Mouse (Mus musculus): ENCODE results near the gene Zfp991. TPM values are rescaled to one million over a fixed set of nuclear protein-coding genes. Genes with fewer than 3 reads are reported as not detected.
"Not testable (repeated sequence)": the region's sequence is repeated elsewhere in the genome, so short reads cannot be mapped to it uniquely, and the experiment has no call there.

Zfp991 gene
- polyA plus RNA-seq, 1 experiment from 2014 or later, result 4.0 TPM

DNA sequence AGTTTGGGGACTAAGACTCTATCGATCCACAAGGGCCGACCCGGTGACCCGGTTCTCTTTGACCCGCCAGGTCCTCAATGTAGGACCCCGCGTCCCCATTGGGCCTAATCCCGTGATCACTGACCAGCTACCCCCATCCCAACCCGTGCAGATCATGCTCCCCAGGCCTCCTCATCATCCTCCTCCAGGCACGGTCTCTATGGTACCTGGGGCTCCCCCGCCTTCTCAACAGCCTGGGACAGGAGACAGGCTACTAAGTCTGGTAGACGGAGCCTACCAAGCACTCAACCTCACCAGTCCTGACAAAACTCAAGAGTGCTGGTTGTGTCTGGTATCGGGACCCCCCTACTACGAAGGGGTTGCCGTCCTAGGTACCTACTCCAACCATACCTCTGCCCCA is 93.8 kb downstream of the Zfp991 start:
- not testable (repeated sequence) for H3K36me3 ChIP-seq; ATAC-seq (ENCODE audit: borderline replicate concordance, extremely low read depth, low FRiP score, low TSS enrichment); H3K27ac ChIP-seq; H3K4me2 ChIP-seq; H3K9ac ChIP-seq; H3K4me1 ChIP-seq; H3K4me3 ChIP-seq; H3K27me3 ChIP-seq
- peaks cover 17% of the 10 kb centered on the region; the same call in 1 of the 2 replicates for H3K9me3 ChIP-seq
- WGBS, result 95% methylated on average over 10 of the region's 15 CpGs

DNA sequence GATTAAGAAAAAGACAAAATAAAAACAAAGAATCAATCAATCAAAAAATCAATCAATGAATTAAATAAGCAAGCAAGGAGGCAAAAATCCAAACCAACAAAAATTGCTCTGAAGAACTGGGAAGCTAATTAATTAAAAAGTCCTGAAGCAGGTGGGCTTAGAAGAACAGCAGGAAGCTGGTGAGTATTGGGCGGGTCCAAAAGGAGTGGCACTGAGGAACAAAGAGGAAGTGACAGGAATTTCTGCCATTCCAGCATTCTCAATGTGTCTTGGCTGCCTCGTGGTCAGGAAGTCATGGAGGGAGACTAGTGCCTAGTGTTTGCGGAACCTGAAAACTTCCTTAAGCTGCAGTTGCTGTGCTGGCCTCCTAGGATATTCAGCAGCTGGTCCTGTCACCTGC is 98.2 kb downstream of the Zfp991 start:
- 69% methylated on average over 3 of the region's 3 CpGs for WGBS
- not testable (repeated sequence) for H3K27ac ChIP-seq; H3K4me2 ChIP-seq; H3K9ac ChIP-seq; ATAC-seq (ENCODE audit: borderline replicate concordance, extremely low read depth, low FRiP score, low TSS enrichment); H3K27me3 ChIP-seq; H3K4me1 ChIP-seq; H3K4me3 ChIP-seq; H3K36me3 ChIP-seq
- H3K9me3 ChIP-seq, result peaks cover 22% of the 10 kb centered on the region

Other genes starting within 250 kb of the Zfp991 start
- gene Gm21411, start 222.4 kb upstream of the Zfp991 start, polyA plus RNA-seq (2015; fragmentation: Nextera tagmentation; extraction: Ambion mirVana), result not detected in 2 replicates
- not detected in 2 replicates for gene Zfp989, start 160.1 kb upstream of the Zfp991 start, polyA plus RNA-seq (2015; fragmentation: Nextera tagmentation; extraction: Ambion mirVana)
- not detected in 2 replicates for gene Rex2, start 110.2 kb upstream of the Zfp991 start, polyA plus RNA-seq (2015; fragmentation: Nextera tagmentation; extraction: Ambion mirVana)
- 0.20 TPM in 1 of 2 replicates, not detected in the other for gene Zfp988, start 173.6 kb downstream of the Zfp991 start, polyA plus RNA-seq (2015; fragmentation: Nextera tagmentation; extraction: Ambion mirVana)
- 0.19 and 0.22 TPM in 2 replicates for gene Zfp978, start 229.3 kb downstream of the Zfp991 start, polyA plus RNA-seq (2015; fragmentation: Nextera tagmentation; extraction: Ambion mirVana)